Mouse (Mus musculus) limb, embryonic 11.5 days (tissue): ENCODE measurements around the gene Derl2. TPM values are rescaled to one million over a fixed set of nuclear protein-coding genes. Genes with fewer than 3 reads are reported as not detected.
A peak's percentile ranks its signal among the peaks of the same experiment; 100 is the strongest.

Experiments used
- ATAC-seq: fragments of 200-750 bp; cut with Nextera tagmentation; 2 replicates; pipeline ENCODE4 v1.8.0; 2017; ENCODE audit warnings: low read depth; ENCODE audit not compliant: insufficient number of reproducible peaks, low FRiP score, low TSS enrichment
- DNase-seq: peaks from one replicate; pipeline ENCODE4 v3.0.0-alpha.2; 2015; ENCODE audit warnings: low spot score
- H3K27ac ChIP-seq: fragments of 300-500 bp; sonication (generic); replicated peaks from 2 replicates; pipeline ENCODE4 v1.5.1; 2014; ENCODE audit warnings: low read depth, mild to moderate bottlenecking, low read length
- H3K27me3 ChIP-seq: fragments of 300-500 bp; sonication (generic); 2 replicates; pipeline ENCODE4 v1.6.1; 2014; ENCODE audit warnings: mild to moderate bottlenecking, low read length, mixed read lengths; ENCODE audit not compliant: control insufficient read depth, insufficient read depth
- H3K36me3 ChIP-seq: fragments of 300-500 bp; sonication (generic); 2 replicates; pipeline ENCODE4 v1.6.1; 2014; ENCODE audit warnings: mild to moderate bottlenecking, low read length, moderate library complexity, mixed read lengths; ENCODE audit not compliant: control insufficient read depth, insufficient read depth
- H3K4me1 ChIP-seq: fragments of 300-500 bp; sonication (generic); 2 replicates; pipeline ENCODE4 v1.6.1; 2014; ENCODE audit warnings: low read length, mixed read lengths; ENCODE audit not compliant: control insufficient read depth, insufficient read depth
- H3K4me2 ChIP-seq: fragments of 300-500 bp; sonication (generic); 2 replicates; pipeline ENCODE4 v1.6.1; 2014; ENCODE audit warnings: low read depth, mild to moderate bottlenecking, moderate library complexity; ENCODE audit not compliant: severe bottlenecking
- H3K4me3 ChIP-seq: fragments of 300-500 bp; sonication (generic); 2 replicates; pipeline ENCODE4 v1.5.1; 2014; ENCODE audit warnings: low read depth, low read length
- H3K9ac ChIP-seq: fragments of 300-500 bp; sonication (generic); 2 replicates; pipeline ENCODE4 v1.6.1; 2014; ENCODE audit warnings: mild to moderate bottlenecking, low read length
- H3K9me3 ChIP-seq: fragments of 300-500 bp; sonication (generic); 2 replicates; pipeline ENCODE4 v1.6.1; 2016; ENCODE audit warnings: low read length; ENCODE audit not compliant: control insufficient read depth
- WGBS: fragments of 180-500 bp; shearing (Covaris S2); extraction: QIAGEN DNeasy Blood & Tissue Kit; methylation state at CpG from one replicate; pipeline ENCODE4 v1.1.7; 2014; 5-methylcytosine and 5-hydroxymethylcytosine counted together
- polyA plus RNA-seq: library from polyadenylated mRNA; unstranded; fragments of >200 nt; fragmentation: Nextera tagmentation; extraction: Ambion mirVana; gene quantifications from 2 replicates; pipeline ENCODE4 v1.2.1, GENCODE M21; 2014

The Derl2 gene
- polyA plus RNA-seq, 1 experiment from 2014 or later, result 35.9 TPM

DNA sequence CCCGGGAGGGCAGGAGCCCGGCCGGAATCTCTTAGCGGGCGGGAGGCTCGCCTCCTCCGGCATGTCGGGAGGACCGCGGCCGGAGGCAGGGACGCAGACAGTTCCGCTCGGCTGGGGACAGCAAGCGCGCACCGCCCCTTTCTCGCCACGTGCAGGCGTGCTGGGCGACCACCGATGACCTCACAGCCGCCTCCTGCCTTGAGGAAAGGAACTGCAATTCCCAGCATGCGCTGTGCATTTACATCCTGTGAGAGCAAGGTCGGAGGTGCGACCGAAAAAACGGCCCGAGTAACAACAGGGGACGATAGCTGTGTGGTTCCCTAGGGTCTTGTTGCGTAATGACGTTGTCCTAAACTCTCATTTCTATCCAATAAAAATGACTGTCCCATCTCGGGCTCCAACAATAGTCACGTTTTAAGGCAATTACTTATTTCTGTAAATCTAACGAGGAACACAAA is 15.3 kb downstream of the Derl2 start, which contains the start of gene Dhx33:
Dhx33 (minus strand) TSS at position 122 of the 458 bp plus-strand sequence.
- Histone ChIP-seq H3K9ac (peak within 1 kb of the TSS; percentile 69), H3K9me3 (no peaks in the 10 kb centered on the region), H3K36me3 (peaks cover 5% of the 10 kb centered on the region), H3K4me1 (peaks cover 5% of the 10 kb centered on the region), H3K4me3 (peak within 1 kb of the TSS; percentile 92), H3K4me2 (peak within 1 kb of the TSS; percentile 90), H3K27ac (0 out of 2 replicates have a peak within 1 kb of the TSS, but pooled peaks have one; percentile 56), H3K27me3 (no peaks in the 10 kb centered on the region)
- WGBS, result under 1% methylated on average over 35 of the region's 35 CpGs
- ATAC-seq (peak; percentile 97), DNase-seq (peak; percentile 99)

DNA sequence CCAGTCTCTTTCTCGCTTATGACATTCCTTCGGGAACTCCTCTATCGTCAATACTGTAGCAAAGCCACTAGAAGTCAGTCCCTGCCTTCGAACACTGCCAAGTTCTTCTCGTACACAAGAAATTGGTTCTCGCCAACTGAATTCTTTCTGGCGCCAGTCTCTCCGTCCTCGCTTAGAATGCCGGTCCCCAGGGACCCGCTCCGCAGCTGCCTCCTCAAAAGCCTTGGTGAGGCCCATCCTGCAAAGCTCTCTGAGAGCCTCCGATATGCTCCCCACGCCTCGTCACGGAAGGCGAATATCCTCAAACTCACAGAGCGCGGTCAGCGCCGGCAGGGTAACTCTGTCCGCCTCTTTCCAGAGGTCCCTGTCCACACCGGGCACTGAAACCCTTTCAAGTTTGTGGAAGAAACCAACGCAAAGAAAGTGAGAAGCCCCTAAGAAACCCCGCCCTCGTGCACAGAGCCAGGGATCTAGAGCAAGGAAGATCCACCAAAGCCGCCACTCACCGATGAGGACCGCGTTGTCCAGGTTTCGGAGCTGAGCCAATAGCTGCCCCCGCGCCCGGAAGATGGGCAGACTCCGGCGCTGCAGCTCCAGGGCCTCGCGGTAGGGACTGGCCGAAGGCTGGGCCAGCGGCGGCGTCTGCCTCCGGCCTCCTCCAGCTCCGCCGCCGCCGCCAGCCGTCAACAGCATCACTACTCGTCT is 15.9 kb downstream of the Derl2 start:
- peak overlapping the region; percentile 92 for H3K4me3 ChIP-seq
- H3K27ac ChIP-seq, result 0 out of 2 replicates have a peak overlapping the region, but pooled peaks have one; percentile 56
- H3K27me3 ChIP-seq, result no peaks in the 10 kb centered on the region
- under 1% methylated on average over 49 of the region's 49 CpGs for WGBS
- H3K9ac ChIP-seq, result peak overlapping the region; percentile 69
- H3K9me3 ChIP-seq, result no peaks in the 10 kb centered on the region
- peak overlapping the region; percentile 90 for H3K4me2 ChIP-seq
- H3K36me3 ChIP-seq, result peaks cover 5% of the 10 kb centered on the region
- DNase-seq (no peak), ATAC-seq (peak; percentile 82)
- H3K4me1 ChIP-seq, result peaks cover 5% of the 10 kb centered on the region

DNA sequence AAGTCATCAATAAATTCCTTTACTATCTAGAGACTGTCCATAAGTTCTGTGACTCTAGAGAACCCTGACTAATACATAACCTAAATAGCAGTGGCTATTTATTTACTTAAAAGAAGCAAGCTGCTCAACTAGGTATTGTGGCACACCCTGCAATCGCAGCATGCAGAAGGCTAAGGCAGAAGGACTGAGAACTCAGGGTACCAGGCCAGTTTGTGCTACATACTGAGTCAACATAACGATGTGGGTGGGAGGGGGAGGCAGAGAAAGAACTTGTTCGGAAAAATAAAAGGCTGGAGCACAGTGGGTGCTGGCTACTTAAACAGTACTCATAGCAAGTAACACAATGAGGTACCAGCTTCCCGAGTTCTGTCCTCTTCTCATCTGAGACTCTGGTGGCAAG is 18.5 kb downstream of the Derl2 start:
- no peaks in the 10 kb centered on the region for H3K27me3 ChIP-seq
- WGBS, result 85% methylated on average over 4 of the region's 4 CpGs
- H3K4me2 ChIP-seq, result no peak overlapping the region
- no peaks in the 10 kb centered on the region for H3K9me3 ChIP-seq
- no peak overlapping the region for H3K9ac ChIP-seq
- H3K4me3 ChIP-seq, result no peak overlapping the region
- peaks cover 7% of the 10 kb centered on the region for H3K36me3 ChIP-seq
- H3K4me1 ChIP-seq, result peaks cover 5% of the 10 kb centered on the region
- ATAC-seq (no peak), DNase-seq (no peak)
- no peak overlapping the region for H3K27ac ChIP-seq

DNA sequence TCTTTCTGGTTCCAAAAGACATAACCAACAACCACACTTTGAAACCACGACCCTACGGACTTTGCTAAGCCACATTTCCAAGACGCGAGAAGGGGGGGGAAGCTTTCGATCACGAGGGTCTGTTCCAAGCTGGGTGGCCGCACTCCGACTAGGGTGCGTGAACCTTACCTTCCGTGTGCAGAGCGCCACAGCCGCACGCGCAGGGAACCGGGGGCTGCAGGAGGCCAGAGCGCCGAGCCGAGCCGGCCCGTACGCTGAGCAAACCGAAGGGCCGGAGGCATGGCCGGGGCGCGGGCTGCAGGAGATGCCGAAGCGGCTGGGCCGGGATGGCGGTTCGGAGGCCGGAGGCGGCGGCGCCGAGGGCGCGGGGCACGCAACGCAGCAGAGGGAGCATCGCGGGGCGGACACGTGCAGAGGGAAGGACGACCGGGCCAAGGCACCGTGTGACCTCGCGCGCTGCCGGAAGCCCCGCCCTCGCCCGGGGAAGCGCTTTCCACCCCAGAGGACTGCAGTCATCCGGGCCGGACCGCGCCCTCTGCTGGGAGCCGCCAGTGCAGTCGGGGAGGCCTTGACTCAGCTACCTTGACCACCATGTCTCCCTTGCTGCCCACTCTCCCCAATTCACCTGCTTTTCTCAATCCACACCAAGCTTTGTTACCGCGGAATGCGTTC is 36.9 kb downstream of the Derl2 start, which contains the start of gene C1qbp:
C1qbp (minus strand) TSS at position 470 of the 672 bp plus-strand sequence.
- H3K4me3 ChIP-seq, result peak within 1 kb of the TSS; percentile 83
- WGBS, result under 1% methylated on average over 49 of the region's 64 CpGs
- peaks cover 27% of the 10 kb centered on the region; the same call in 1 of the 2 replicates for H3K36me3 ChIP-seq
- no peaks in the 10 kb centered on the region for H3K27me3 ChIP-seq
- peak; percentile 94 for ATAC-seq
- H3K4me1 ChIP-seq, result 0 out of 2 replicates have a peak, but pooled peaks cover 3% of the 10 kb centered on the region
- 0 out of 2 replicates have a peak within 1 kb of the TSS, but pooled peaks have one; percentile 37 for H3K27ac ChIP-seq
- H3K9me3 ChIP-seq, result no peaks in the 10 kb centered on the region
- peak within 1 kb of the TSS; percentile 72 for H3K4me2 ChIP-seq
- H3K9ac ChIP-seq, result peak within 1 kb of the TSS; percentile 78
- DNase-seq, result peak; percentile 97

DNA sequence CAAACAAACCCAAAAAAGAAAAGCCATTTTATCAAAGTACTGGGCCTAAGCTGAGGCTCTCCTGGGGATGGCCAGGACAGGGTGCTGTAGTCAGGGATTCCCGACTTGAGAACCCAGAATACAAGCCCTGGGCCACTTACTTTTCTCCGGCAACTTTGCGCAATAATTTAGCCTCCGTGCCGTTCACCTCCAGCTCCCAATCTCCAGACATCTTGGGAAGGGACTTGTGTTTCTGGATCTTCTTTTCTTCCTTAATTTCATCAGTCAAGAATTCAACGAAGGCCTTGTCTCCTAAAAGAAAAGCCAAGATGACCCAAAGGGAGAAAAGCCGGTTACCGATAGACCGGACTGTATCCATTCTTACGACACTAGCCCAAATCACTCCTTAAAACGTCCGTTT is 37.6 kb downstream of the Derl2 start:
- WGBS, result 6% methylated on average over 12 of the region's 12 CpGs
- Histone ChIP-seq H3K4me1 (0 out of 2 replicates have a peak, but pooled peaks cover 3% of the 10 kb centered on the region), H3K27me3 (no peaks in the 10 kb centered on the region), H3K9ac (peak overlapping the region; percentile 78), H3K4me3 (peak overlapping the region; percentile 83), H3K9me3 (no peaks in the 10 kb centered on the region), H3K4me2 (peak overlapping the region; percentile 72), H3K27ac (no peak overlapping the region), H3K36me3 (peaks cover 28% of the 10 kb centered on the region)
- ATAC-seq (no peak), DNase-seq (no peak)

DNA sequence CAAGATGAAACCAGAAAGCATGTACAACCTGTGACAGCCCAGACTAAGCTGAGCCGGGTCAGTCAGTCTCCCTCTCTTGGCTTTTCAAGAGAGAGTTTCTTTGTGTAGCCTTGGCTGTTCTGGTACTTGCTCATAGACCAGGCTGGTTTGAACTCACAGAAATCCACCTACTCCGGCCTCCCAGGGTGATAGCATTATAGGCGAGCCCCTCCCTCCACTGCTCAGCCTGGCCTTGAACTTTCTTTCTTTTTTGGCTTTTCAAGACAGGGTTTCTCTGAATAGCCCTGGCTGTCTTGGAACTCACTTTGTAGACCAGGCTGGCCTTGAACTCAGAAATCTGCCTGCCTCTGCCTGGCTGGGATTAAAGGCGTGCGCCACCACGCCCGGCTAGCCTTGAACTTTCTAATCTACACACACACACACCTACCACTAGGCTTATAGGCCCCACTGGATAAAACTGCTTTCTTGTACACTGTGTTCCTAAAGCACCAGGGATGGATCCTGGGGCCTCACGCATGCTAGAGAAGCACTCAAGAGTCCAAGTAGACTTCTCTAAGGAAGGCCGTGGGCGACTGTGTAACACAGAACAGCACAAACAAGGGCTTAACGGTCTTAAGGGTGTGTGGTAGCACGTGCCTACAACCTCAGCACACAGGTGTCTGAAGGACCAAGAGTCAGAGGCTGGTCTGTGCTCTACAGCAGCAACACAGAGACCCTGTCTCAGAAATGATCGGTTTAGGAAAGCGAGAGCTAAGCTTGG is 38.7 kb downstream of the Derl2 start:
- H3K27ac ChIP-seq, result no peak overlapping the region
- H3K36me3 ChIP-seq, result peaks cover 34% of the 10 kb centered on the region
- no peaks in the 10 kb centered on the region for H3K27me3 ChIP-seq
- no peak for DNase-seq
- H3K4me3 ChIP-seq, result no peak overlapping the region
- no peaks in the 10 kb centered on the region for H3K9me3 ChIP-seq
- H3K4me1 ChIP-seq, result 0 out of 2 replicates have a peak, but pooled peaks cover 3% of the 10 kb centered on the region
- no peak overlapping the region for H3K9ac ChIP-seq
- ATAC-seq, result no peak
- WGBS, result 93% methylated on average over 14 of the region's 14 CpGs
- no peak overlapping the region; the same call in 1 of the 2 replicates for H3K4me2 ChIP-seq

DNA sequence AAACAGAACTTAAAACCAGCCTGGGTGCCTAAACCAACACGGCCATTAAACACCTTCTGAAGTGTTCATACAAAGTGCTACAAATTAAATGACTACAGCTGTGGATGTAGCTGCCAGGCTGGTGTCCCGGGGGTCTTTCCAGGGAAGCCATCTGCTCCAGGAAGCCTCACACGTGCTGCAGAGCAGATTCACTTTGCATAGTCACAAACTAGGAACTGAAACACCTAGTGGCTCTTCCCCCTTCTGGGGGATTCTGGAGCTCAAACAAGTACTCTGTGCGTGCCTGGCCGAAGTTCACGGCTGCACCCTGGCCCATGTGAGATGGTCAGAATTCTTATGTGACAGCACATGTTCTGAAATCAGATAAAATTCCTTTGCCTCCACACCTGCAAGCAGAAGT is 39.4 kb downstream of the Derl2 start:
- Histone ChIP-seq H3K27me3 (no peaks in the 10 kb centered on the region), H3K27ac (no peak overlapping the region), H3K4me1 (0 out of 2 replicates have a peak, but pooled peaks cover 3% of the 10 kb centered on the region), H3K9me3 (no peaks in the 10 kb centered on the region), H3K4me2 (no peak overlapping the region), H3K4me3 (no peak overlapping the region), H3K9ac (no peak overlapping the region), H3K36me3 (peaks cover 34% of the 10 kb centered on the region)
- WGBS, result 93% methylated on average over 6 of the region's 6 CpGs
- no peak for DNase-seq
- ATAC-seq, result no peak

DNA sequence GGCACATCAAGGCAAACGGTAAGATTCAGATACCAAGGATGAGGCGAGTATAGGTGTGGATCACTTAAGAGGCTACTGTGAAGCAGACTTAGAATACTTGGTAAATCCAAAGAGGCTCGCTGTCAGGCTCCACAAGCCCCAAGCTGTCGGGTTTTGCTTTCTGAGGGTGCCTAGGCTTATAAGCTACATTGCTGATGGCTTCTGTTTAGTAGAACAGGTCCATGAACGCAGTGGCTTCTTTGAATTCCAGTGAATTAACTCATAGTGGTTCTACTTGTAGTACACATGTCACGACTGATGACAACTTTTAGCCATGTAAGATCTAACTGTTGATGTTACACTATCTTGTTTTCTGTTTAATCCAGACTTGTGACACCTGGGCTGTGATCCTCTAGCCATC is 42.3 kb downstream of the Derl2 start:
- no peak for ATAC-seq

More for the DNA sequence above, 42.3 kb downstream of the Derl2 start:
- Histone ChIP-seq H3K4me1 (0 out of 2 replicates have a peak, but pooled peaks cover 3% of the 10 kb centered on the region), H3K36me3 (peaks cover 37% of the 10 kb centered on the region), H3K4me2 (no peak overlapping the region), H3K9ac (no peak overlapping the region; the same call in 1 of the 2 replicates), H3K27ac (no peak overlapping the region), H3K27me3 (no peaks in the 10 kb centered on the region), H3K9me3 (no peaks in the 10 kb centered on the region), H3K4me3 (no peak overlapping the region)
- DNase-seq, result no peak
- WGBS, result 89% methylated on average over 6 of the region's 6 CpGs
